Mouse (Mus musculus): ENCODE results near the gene Cox19. TPM values are rescaled to one million over a fixed set of nuclear protein-coding genes. Genes with fewer than 3 reads are reported as not detected.

Cox19 gene
- polyA plus RNA-seq, 1 experiment from 2014 or later = 97.9 TPM

- Histone ChIP-seq H3K27ac (ENCODE audit: low read length) (no peak overlapping the region), H3K27me3 (replicated peaks; ENCODE audit: control insufficient read depth, insufficient read depth, low read length) (no peaks in the 10 kb centered on the region), H3K4me3 (replicated peaks; ENCODE audit: low read length) (no peak overlapping the region), H3K9me3 (ENCODE audit: control insufficient read depth, low read length) (no peaks in the 10 kb centered on the region), H3K36me3 (ENCODE audit: control insufficient read depth, insufficient read depth) (no peaks in the 10 kb centered on the region), H3K9ac (replicated peaks; ENCODE audit: low read depth, low read length) (no peak overlapping the region), H3K4me2 (ENCODE audit: low read length) (no peak overlapping the region), H3K4me1 (replicated peaks; ENCODE audit: control insufficient read depth, insufficient read depth, low read length) (no peaks in the 10 kb centered on the region)
- WGBS = 78% methylated on average over 6 of the region's 6 CpGs
- no peak for ATAC-seq
Observed at GRCm38 (mm10) chr5:139316982-139317675, 34.1 kb downstream of the Cox19 start.

GRCm38 (mm10) chr5:139314941-139315642, 36.1 kb downstream of the Cox19 start:
- no peak for ATAC-seq
- 81% methylated on average over 12 of the region's 12 CpGs for WGBS
- Histone ChIP-seq H3K27me3 (replicated peaks; ENCODE audit: control insufficient read depth, insufficient read depth, low read length) (no peaks in the 10 kb centered on the region), H3K4me1 (replicated peaks; ENCODE audit: control insufficient read depth, insufficient read depth, low read length) (no peaks in the 10 kb centered on the region), H3K9ac (replicated peaks; ENCODE audit: low read depth, low read length) (no peak overlapping the region), H3K4me2 (ENCODE audit: low read length) (no peak overlapping the region), H3K27ac (ENCODE audit: low read length) (no peak overlapping the region), H3K9me3 (ENCODE audit: control insufficient read depth, low read length) (no peaks in the 10 kb centered on the region), H3K36me3 (ENCODE audit: control insufficient read depth, insufficient read depth) (no peaks in the 10 kb centered on the region), H3K4me3 (replicated peaks; ENCODE audit: low read length) (no peak overlapping the region)

- Histone ChIP-seq H3K4me3 (replicated peaks; ENCODE audit: low read length) (no peak overlapping the region), H3K36me3 (ENCODE audit: control insufficient read depth, insufficient read depth) (no peaks in the 10 kb centered on the region), H3K4me1 (replicated peaks; ENCODE audit: control insufficient read depth, insufficient read depth, low read length) (no peaks in the 10 kb centered on the region), H3K27me3 (replicated peaks; ENCODE audit: control insufficient read depth, insufficient read depth, low read length) (no peaks in the 10 kb centered on the region), H3K9me3 (ENCODE audit: control insufficient read depth, low read length) (no peaks in the 10 kb centered on the region), H3K4me2 (ENCODE audit: low read length) (no peak overlapping the region), H3K27ac (ENCODE audit: low read length) (no peak overlapping the region), H3K9ac (replicated peaks; ENCODE audit: low read depth, low read length) (no peak overlapping the region)
- ATAC-seq = no peak
- WGBS = 91% methylated on average over 9 of the region's 9 CpGs
Observed at GRCm38 (mm10) chr5:139313536-139313935, 37.7 kb downstream of the Cox19 start.

GRCm38 (mm10) chr5:139311822-139312221, 39.4 kb downstream of the Cox19 start:
- no peaks in the 10 kb centered on the region for H3K4me1 ChIP-seq (replicated peaks; ENCODE audit: control insufficient read depth, insufficient read depth, low read length)
- ATAC-seq = no peak
- no peak overlapping the region for H3K27ac ChIP-seq (ENCODE audit: low read length)
- no peak overlapping the region for H3K4me2 ChIP-seq (ENCODE audit: low read length)
- H3K9ac ChIP-seq (replicated peaks; ENCODE audit: low read depth, low read length) = no peak overlapping the region
- 88% methylated on average over 9 of the region's 9 CpGs for WGBS
- no peaks in the 10 kb centered on the region for H3K36me3 ChIP-seq (ENCODE audit: control insufficient read depth, insufficient read depth)
- H3K9me3 ChIP-seq (ENCODE audit: control insufficient read depth, low read length) = no peaks in the 10 kb centered on the region
- H3K4me3 ChIP-seq (replicated peaks; ENCODE audit: low read length) = no peak overlapping the region
- H3K27me3 ChIP-seq (replicated peaks; ENCODE audit: control insufficient read depth, insufficient read depth, low read length) = no peaks in the 10 kb centered on the region

GRCm38 (mm10) chr5:139310477-139310876, 40.7 kb downstream of the Cox19 start:
- no peaks in the 10 kb centered on the region for H3K4me1 ChIP-seq (replicated peaks; ENCODE audit: control insufficient read depth, insufficient read depth, low read length)
- no peaks in the 10 kb centered on the region for H3K36me3 ChIP-seq (ENCODE audit: control insufficient read depth, insufficient read depth)
- WGBS = 92% methylated on average over 4 of the region's 4 CpGs
- no peak overlapping the region for H3K4me2 ChIP-seq (ENCODE audit: low read length)
- no peak overlapping the region for H3K4me3 ChIP-seq (replicated peaks; ENCODE audit: low read length)
- H3K9me3 ChIP-seq (ENCODE audit: control insufficient read depth, low read length) = no peaks in the 10 kb centered on the region
- no peak overlapping the region for H3K27ac ChIP-seq (ENCODE audit: low read length)
- no peaks in the 10 kb centered on the region for H3K27me3 ChIP-seq (replicated peaks; ENCODE audit: control insufficient read depth, insufficient read depth, low read length)
- H3K9ac ChIP-seq (replicated peaks; ENCODE audit: low read depth, low read length) = no peak overlapping the region
- ATAC-seq = no peak

GRCm38 (mm10) chr5:139309946-139310345, 41.3 kb downstream of the Cox19 start:
- Histone ChIP-seq H3K27me3 (replicated peaks; ENCODE audit: control insufficient read depth, insufficient read depth, low read length) (no peaks in the 10 kb centered on the region), H3K4me3 (replicated peaks; ENCODE audit: low read length) (no peak overlapping the region), H3K9me3 (ENCODE audit: control insufficient read depth, low read length) (no peaks in the 10 kb centered on the region), H3K4me1 (replicated peaks; ENCODE audit: control insufficient read depth, insufficient read depth, low read length) (no peaks in the 10 kb centered on the region), H3K36me3 (ENCODE audit: control insufficient read depth, insufficient read depth) (no peaks in the 10 kb centered on the region), H3K27ac (ENCODE audit: low read length) (no peak overlapping the region), H3K9ac (replicated peaks; ENCODE audit: low read depth, low read length) (no peak overlapping the region), H3K4me2 (ENCODE audit: low read length) (no peak overlapping the region)
- 72% methylated on average over 3 of the region's 3 CpGs for WGBS
- ATAC-seq = no peak

GRCm38 (mm10) chr5:139303646-139304061, 47.6 kb downstream of the Cox19 start:
- no peak for ATAC-seq
- no peaks in the 10 kb centered on the region for H3K27me3 ChIP-seq (replicated peaks; ENCODE audit: control insufficient read depth, insufficient read depth, low read length)
- H3K4me1 ChIP-seq (replicated peaks; ENCODE audit: control insufficient read depth, insufficient read depth, low read length) = no peaks in the 10 kb centered on the region
- 90% methylated on average over 9 of the region's 9 CpGs for WGBS
- no peak overlapping the region for H3K4me3 ChIP-seq (replicated peaks; ENCODE audit: low read length)
- H3K4me2 ChIP-seq (ENCODE audit: low read length) = no peak overlapping the region
- no peaks in the 10 kb centered on the region for H3K36me3 ChIP-seq (ENCODE audit: control insufficient read depth, insufficient read depth)
- H3K9ac ChIP-seq (replicated peaks; ENCODE audit: low read depth, low read length) = no peak overlapping the region
- H3K27ac ChIP-seq (ENCODE audit: low read length) = no peak overlapping the region
- no peaks in the 10 kb centered on the region for H3K9me3 ChIP-seq (ENCODE audit: control insufficient read depth, low read length)

- Histone ChIP-seq H3K4me3 (replicated peaks; ENCODE audit: low read length) (no peak overlapping the region), H3K4me2 (ENCODE audit: low read length) (no peak overlapping the region), H3K9ac (replicated peaks; ENCODE audit: low read depth, low read length) (no peak overlapping the region), H3K9me3 (ENCODE audit: control insufficient read depth, low read length) (no peaks in the 10 kb centered on the region), H3K4me1 (replicated peaks; ENCODE audit: control insufficient read depth, insufficient read depth, low read length) (no peaks in the 10 kb centered on the region), H3K36me3 (ENCODE audit: control insufficient read depth, insufficient read depth) (no peaks in the 10 kb centered on the region), H3K27me3 (replicated peaks; ENCODE audit: control insufficient read depth, insufficient read depth, low read length) (no peaks in the 10 kb centered on the region), H3K27ac (ENCODE audit: low read length) (no peak overlapping the region)
- WGBS = 85% methylated on average over 6 of the region's 6 CpGs
- ATAC-seq = no peak
Observed at GRCm38 (mm10) chr5:139302101-139302500, 49.1 kb downstream of the Cox19 start.

- Histone ChIP-seq H3K4me1 (replicated peaks; ENCODE audit: control insufficient read depth, insufficient read depth, low read length) (no peaks in the 10 kb centered on the region), H3K9ac (replicated peaks; ENCODE audit: low read depth, low read length) (no peak overlapping the region), H3K4me3 (replicated peaks; ENCODE audit: low read length) (no peak overlapping the region), H3K9me3 (ENCODE audit: control insufficient read depth, low read length) (no peaks in the 10 kb centered on the region), H3K36me3 (ENCODE audit: control insufficient read depth, insufficient read depth) (no peaks in the 10 kb centered on the region), H3K27ac (ENCODE audit: low read length) (no peak overlapping the region), H3K4me2 (ENCODE audit: low read length) (no peak overlapping the region), H3K27me3 (replicated peaks; ENCODE audit: control insufficient read depth, insufficient read depth, low read length) (no peaks in the 10 kb centered on the region)
- ATAC-seq = no peak
- 77% methylated on average over 5 of the region's 5 CpGs for WGBS
Observed at GRCm38 (mm10) chr5:139297745-139298144, 53.5 kb downstream of the Cox19 start.

Data from forebrain, embryonic 16.5 days (tissue).